Mouse (Mus musculus): ENCODE measurements around the gene Rin2. TPM values are rescaled to one million over a fixed set of nuclear protein-coding genes. Genes with fewer than 3 reads are reported as not detected.

Gene Rin2
- polyA plus RNA-seq, 1 experiment: 4.4 TPM

- Histone ChIP-seq H3ac (ENCODE audit: control insufficient read depth, insufficient read length) (peak overlapping the region; percentile 0), H3K27me3 (ENCODE audit: control insufficient read depth, insufficient read depth, insufficient read length) (no peaks in the 10 kb centered on the region), H3K36me3 (ENCODE audit: control insufficient read depth, insufficient read depth) (no peaks in the 10 kb centered on the region), H3K4me2 (ENCODE audit: low read depth) (peak overlapping the region; percentile 87), H3K4me3 (peak overlapping the region; percentile 54), H3K79me2 (ENCODE audit: control insufficient read depth, insufficient read depth) (no peaks in the 10 kb centered on the region)
- TF ChIP-seq E2F4 (IDR thresholded peaks at IDR 0.05; ENCODE audit: insufficient read depth) (no peak), POLR2AphosphoS2 (IDR thresholded peaks at IDR 0.05; ENCODE audit: insufficient read length, low read depth) (no peak), MYOG (IDR thresholded peaks at IDR 0.05; ENCODE audit: control insufficient read depth in 1 of 3, insufficient read depth in 1 of 3, insufficient read length in 2 of 3, low read depth in 2 of 3) (no peak), CEBPB (IDR thresholded peaks at IDR 0.05; ENCODE audit: insufficient read depth, poor library complexity, severe bottlenecking) (no peak), SRF (IDR thresholded peaks at IDR 0.05; ENCODE audit: control insufficient read depth, insufficient read length, low read depth) (no peak), MAX (IDR thresholded peaks at IDR 0.05; ENCODE audit: low read depth) (no peak), MYOD1 (IDR thresholded peaks at IDR 0.05; ENCODE audit: control insufficient read depth in 1 of 3, insufficient read length in 2 of 3, low read depth in 2 of 3) (no peak), USF1 (IDR thresholded peaks at IDR 0.05; ENCODE audit: low read depth) (no peak), TCF12 (IDR thresholded peaks at IDR 0.05; ENCODE audit: insufficient read depth, poor library complexity, severe bottlenecking) (no peak), POLR2A (IDR thresholded peaks at IDR 0.05; ENCODE audit: insufficient read length, low read depth) (no peak), TCF3 (IDR thresholded peaks at IDR 0.05; ENCODE audit: insufficient read length, low read depth) (no peak), REST (IDR thresholded peaks at IDR 0.05; ENCODE audit: insufficient read depth, insufficient read length) (no peak)
Measured at GRCm38 (mm10) chr2:145674496-145675141, 396 bp upstream of the Rin2 start.

- no peaks in the 10 kb centered on the region for H3K27me3 ChIP-seq (ENCODE audit: control insufficient read depth, insufficient read depth, insufficient read length)
- H3ac ChIP-seq (ENCODE audit: control insufficient read depth, insufficient read length): peak overlapping the region; percentile 0
- no peaks in the 10 kb centered on the region for H3K36me3 ChIP-seq (ENCODE audit: control insufficient read depth, insufficient read depth)
- H3K79me2 ChIP-seq (ENCODE audit: control insufficient read depth, insufficient read depth): no peaks in the 10 kb centered on the region
- peak overlapping the region; percentile 54 for H3K4me3 ChIP-seq
- H3K4me2 ChIP-seq (ENCODE audit: low read depth): peak overlapping the region; percentile 87
- TF ChIP-seq POLR2AphosphoS2 (IDR thresholded peaks at IDR 0.05; ENCODE audit: insufficient read length, low read depth): no peak
- no peak for TF ChIP-seq MYOD1 (IDR thresholded peaks at IDR 0.05; ENCODE audit: control insufficient read depth in 1 of 3, insufficient read length in 2 of 3, low read depth in 2 of 3)
- TF ChIP-seq CEBPB (IDR thresholded peaks at IDR 0.05; ENCODE audit: insufficient read depth, poor library complexity, severe bottlenecking): no peak
- no peak for TF ChIP-seq TCF3 (IDR thresholded peaks at IDR 0.05; ENCODE audit: insufficient read length, low read depth)
- no peak for TF ChIP-seq REST (IDR thresholded peaks at IDR 0.05; ENCODE audit: insufficient read depth, insufficient read length)
- no peak for TF ChIP-seq POLR2A (IDR thresholded peaks at IDR 0.05; ENCODE audit: insufficient read length, low read depth)
Measured at GRCm38 (mm10) chr2:145675756-145676543, 935 bp downstream of the Rin2 start.

- no peak overlapping the region for H3ac ChIP-seq (ENCODE audit: control insufficient read depth, insufficient read length)
- H3K79me2 ChIP-seq (ENCODE audit: control insufficient read depth, insufficient read depth): no peaks in the 10 kb centered on the region
- no peak for TF ChIP-seq MYOG (IDR thresholded peaks at IDR 0.05; ENCODE audit: control insufficient read depth in 1 of 3, insufficient read depth in 1 of 3, insufficient read length in 2 of 3, low read depth in 2 of 3)
- TF ChIP-seq CEBPB (IDR thresholded peaks at IDR 0.05; ENCODE audit: insufficient read depth, poor library complexity, severe bottlenecking): peak; percentile 71; the same call in 1 of the 2 replicates
- peak in 1 of 3 experiments; percentile 12 for TF ChIP-seq MYOD1 (IDR thresholded peaks at IDR 0.05; ENCODE audit: control insufficient read depth in 1 of 3, insufficient read length in 2 of 3, low read depth in 2 of 3)
- TF ChIP-seq TCF12 (IDR thresholded peaks at IDR 0.05; ENCODE audit: insufficient read depth, poor library complexity, severe bottlenecking): no peak
- TF ChIP-seq REST (IDR thresholded peaks at IDR 0.05; ENCODE audit: insufficient read depth, insufficient read length): no peak
- H3K27me3 ChIP-seq (ENCODE audit: control insufficient read depth, insufficient read depth, insufficient read length): no peaks in the 10 kb centered on the region
- H3K4me2 ChIP-seq (ENCODE audit: low read depth): peak overlapping the region; percentile 87
- H3K36me3 ChIP-seq (ENCODE audit: control insufficient read depth, insufficient read depth): no peaks in the 10 kb centered on the region
- H3K4me3 ChIP-seq: peak overlapping the region; percentile 54
Measured at GRCm38 (mm10) chr2:145676544-145676925, 1.5 kb downstream of the Rin2 start.

DNA sequence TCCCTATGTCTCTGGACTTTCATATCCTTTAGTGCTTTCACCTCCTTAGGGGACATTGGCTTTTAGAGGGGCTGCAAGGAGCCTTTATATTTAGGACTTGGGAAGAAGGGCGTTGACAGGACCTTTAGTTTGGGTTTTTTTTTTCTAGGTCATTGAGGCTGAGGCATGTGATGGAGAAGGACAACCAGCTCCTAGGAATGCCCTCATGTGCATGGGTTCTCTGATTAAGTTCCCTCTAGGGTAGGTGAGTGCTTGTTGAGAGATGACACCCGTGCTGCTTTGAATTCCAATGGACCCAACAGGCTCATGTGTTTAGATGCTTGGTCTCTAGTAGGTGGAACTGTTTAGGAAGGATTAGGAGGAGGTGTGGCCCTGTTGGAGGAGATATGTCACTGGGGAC is 1.9 kb downstream of the Rin2 start:
- Histone ChIP-seq H3K79me2 (ENCODE audit: control insufficient read depth, insufficient read depth) (no peaks in the 10 kb centered on the region), H3K36me3 (ENCODE audit: control insufficient read depth, insufficient read depth) (no peaks in the 10 kb centered on the region), H3K4me2 (ENCODE audit: low read depth) (no peak overlapping the region), H3K27me3 (ENCODE audit: control insufficient read depth, insufficient read depth, insufficient read length) (no peaks in the 10 kb centered on the region), H3K4me3 (no peak overlapping the region), H3ac (ENCODE audit: control insufficient read depth, insufficient read length) (no peak overlapping the region)
- TF ChIP-seq USF1 (IDR thresholded peaks at IDR 0.05; ENCODE audit: low read depth): no peak
- TF ChIP-seq TCF3 (IDR thresholded peaks at IDR 0.05; ENCODE audit: insufficient read length, low read depth): no peak
- no peak for TF ChIP-seq MYOD1 (IDR thresholded peaks at IDR 0.05; ENCODE audit: control insufficient read depth in 1 of 3, insufficient read length in 2 of 3, low read depth in 2 of 3)
- TF ChIP-seq E2F4 (IDR thresholded peaks at IDR 0.05; ENCODE audit: insufficient read depth): no peak
- TF ChIP-seq TCF12 (IDR thresholded peaks at IDR 0.05; ENCODE audit: insufficient read depth, poor library complexity, severe bottlenecking): no peak
- TF ChIP-seq MYOG (IDR thresholded peaks at IDR 0.05; ENCODE audit: control insufficient read depth in 1 of 3, insufficient read depth in 1 of 3, insufficient read length in 2 of 3, low read depth in 2 of 3): no peak
- TF ChIP-seq MAX (IDR thresholded peaks at IDR 0.05; ENCODE audit: low read depth): no peak
- TF ChIP-seq POLR2A (IDR thresholded peaks at IDR 0.05; ENCODE audit: insufficient read length, low read depth): no peak
- TF ChIP-seq POLR2AphosphoS2 (IDR thresholded peaks at IDR 0.05; ENCODE audit: insufficient read length, low read depth): no peak
- no peak for TF ChIP-seq SRF (IDR thresholded peaks at IDR 0.05; ENCODE audit: control insufficient read depth, insufficient read length, low read depth)
- TF ChIP-seq REST (IDR thresholded peaks at IDR 0.05; ENCODE audit: insufficient read depth, insufficient read length): no peak
- TF ChIP-seq CEBPB (IDR thresholded peaks at IDR 0.05; ENCODE audit: insufficient read depth, poor library complexity, severe bottlenecking): no peak
